Mouse (Mus musculus) kidney, postnatal 0 days (tissue): ENCODE measurements around the gene Dmrta2. TPM values are rescaled to one million over a fixed set of nuclear protein-coding genes. Genes with fewer than 3 reads are reported as not detected.

Experiments
- ATAC-seq: fragments of 200-750 bp; cut with Nextera tagmentation; replicated peaks from 2 replicates; pipeline ENCODE4 v1.8.0; 2017; ENCODE audit warnings: low read depth, moderate number of reproducible peaks, moderate TSS enrichment, moderate library complexity; ENCODE audit not compliant: low FRiP score
- DNase-seq: peaks from one replicate; pipeline ENCODE4 v3.0.0-alpha.2; 2016; ENCODE audit warnings: low spot score
- H3K27ac ChIP-seq: fragments of 300-500 bp; sonication (generic); 2 replicates; pipeline ENCODE4 v1.5.1; 2014; ENCODE audit warnings: mild to moderate bottlenecking
- H3K27me3 ChIP-seq: fragments of 300-500 bp; sonication (generic); 2 replicates; pipeline ENCODE4 v1.6.1; 2014; ENCODE audit warnings: low read length, mixed read lengths; ENCODE audit not compliant: insufficient read depth
- H3K36me3 ChIP-seq: fragments of 300-500 bp; sonication (generic); 2 replicates; pipeline ENCODE4 v1.6.1; 2014; ENCODE audit warnings: low read length, mixed read lengths; ENCODE audit not compliant: insufficient read depth
- H3K4me1 ChIP-seq: fragments of 300-500 bp; sonication (generic); replicated peaks from 2 replicates; pipeline ENCODE4 v1.6.1; 2014; ENCODE audit warnings: antibody characterized with exemption, low read length, mixed read lengths; ENCODE audit not compliant: insufficient read depth
- H3K4me2 ChIP-seq: fragments of 300-500 bp; sonication (generic); 2 replicates; pipeline ENCODE4 v1.6.1; 2014; ENCODE audit warnings: mild to moderate bottlenecking, low read length, moderate library complexity, mixed read lengths
- H3K4me3 ChIP-seq: fragments of 300-500 bp; sonication (generic); replicated peaks from 2 replicates; pipeline ENCODE4 v1.5.1; 2014; ENCODE audit warnings: low read depth, low read length
- H3K9ac ChIP-seq: fragments of 300-500 bp; sonication (generic); 2 replicates; pipeline ENCODE4 v1.6.1; 2014; ENCODE audit warnings: low read depth, low read length
- H3K9me3 ChIP-seq: fragments of 300-500 bp; sonication (generic); replicated peaks from 2 replicates; pipeline ENCODE4 v1.6.1; 2016; ENCODE audit warnings: low read length, inconsistent platforms, mixed read lengths
- CTCF ChIP-seq: IDR thresholded peaks from 2 replicates; pipeline ENCODE4 v1.5.1; 2016; ENCODE audit warnings: antibody characterized with exemption, low read depth, mild to moderate bottlenecking, moderate library complexity
- WGBS: fragments of 180-500 bp; shearing (Covaris S2); extraction: QIAGEN DNeasy Blood & Tissue Kit; methylation state at CpG from one replicate; pipeline ENCODE4 v1.1.7; 2014; 5-methylcytosine and 5-hydroxymethylcytosine counted together
- polyA plus RNA-seq: library from polyadenylated mRNA; unstranded; fragments of >200 nt; fragmentation: Nextera tagmentation; extraction: Ambion mirVana; gene quantifications from 2 replicates; pipeline ENCODE4 v1.2.1, GENCODE M21; 2015

Gene Dmrta2
- polyA plus RNA-seq, 1 experiment from 2014 or later = 0.22 TPM

GRCm38 (mm10) chr4:110019145-110019544, 41.3 kb downstream of the Dmrta2 start:
- no peak overlapping the region for H3K4me2 ChIP-seq
- H3K27me3 ChIP-seq = no peaks in the 10 kb centered on the region
- no peaks in the 10 kb centered on the region for H3K36me3 ChIP-seq
- ATAC-seq (no peak), DNase-seq (no peak)
- no peaks in the 10 kb centered on the region for H3K4me1 ChIP-seq
- H3K9me3 ChIP-seq = no peaks in the 10 kb centered on the region
- peak; percentile 54 for TF ChIP-seq CTCF
- H3K27ac ChIP-seq = no peak overlapping the region
- H3K4me3 ChIP-seq = no peak overlapping the region
- WGBS = 55% methylated on average over 9 of the region's 9 CpGs
- H3K9ac ChIP-seq = no peak overlapping the region

- ATAC-seq = no peak
- no peaks in the 10 kb centered on the region for H3K4me1 ChIP-seq
Measured at GRCm38 (mm10) chr4:110020255-110020654, 42.4 kb downstream of the Dmrta2 start.

GRCm38 (mm10) chr4:110021956-110022625, 44.2 kb downstream of the Dmrta2 start:
- Histone ChIP-seq H3K9me3 (no peaks in the 10 kb centered on the region), H3K27ac (no peak overlapping the region), H3K4me2 (peak overlapping the region; percentile 30; the same call in 1 of the 2 replicates), H3K27me3 (no peaks in the 10 kb centered on the region), H3K36me3 (no peaks in the 10 kb centered on the region), H3K4me3 (no peak overlapping the region), H3K9ac (no peak overlapping the region), H3K4me1 (no peaks in the 10 kb centered on the region)
- ATAC-seq (peak; percentile 62), DNase-seq (peak; percentile 86)
- TF ChIP-seq CTCF = peak; percentile 94
- WGBS = 17% methylated on average over 25 of the region's 25 CpGs

More at GRCm38 (mm10) chr4:110020255-110020654, 42.4 kb downstream of the Dmrta2 start:
- DNase-seq = peak; percentile 77
- H3K4me3 ChIP-seq = no peak overlapping the region
- no peaks in the 10 kb centered on the region for H3K27me3 ChIP-seq
- H3K4me2 ChIP-seq = peak overlapping the region; percentile 36
- no peak overlapping the region for H3K27ac ChIP-seq
- 12% methylated on average over 12 of the region's 12 CpGs for WGBS
- peak; percentile 78 for TF ChIP-seq CTCF
- H3K9me3 ChIP-seq = no peaks in the 10 kb centered on the region
- H3K9ac ChIP-seq = no peak overlapping the region
- no peaks in the 10 kb centered on the region for H3K36me3 ChIP-seq

GRCm38 (mm10) chr4:110028461-110029188, 50.8 kb downstream of the Dmrta2 start:
- Histone ChIP-seq H3K27me3 (no peaks in the 10 kb centered on the region), H3K9ac (no peak overlapping the region), H3K9me3 (no peaks in the 10 kb centered on the region), H3K4me3 (no peak overlapping the region), H3K27ac (no peak overlapping the region), H3K4me1 (no peaks in the 10 kb centered on the region), H3K36me3 (no peaks in the 10 kb centered on the region), H3K4me2 (no peak overlapping the region)
- WGBS = 59% methylated on average over 6 of the region's 6 CpGs
- peak; percentile 94 for TF ChIP-seq CTCF
- DNase-seq (peak; percentile 78), ATAC-seq (peak; percentile 72)

GRCm38 (mm10) chr4:110029446-110029845, 51.6 kb downstream of the Dmrta2 start:
- H3K4me2 ChIP-seq = no peak overlapping the region
- H3K4me1 ChIP-seq = no peaks in the 10 kb centered on the region
- H3K4me3 ChIP-seq = no peak overlapping the region
- H3K27ac ChIP-seq = no peak overlapping the region
- no peak for TF ChIP-seq CTCF
- DNase-seq = no peak
- H3K9me3 ChIP-seq = no peaks in the 10 kb centered on the region
- H3K27me3 ChIP-seq = no peaks in the 10 kb centered on the region
- ATAC-seq = no peak
- WGBS = 88% methylated on average over 1 of the region's 1 CpGs
- H3K36me3 ChIP-seq = no peaks in the 10 kb centered on the region
- no peak overlapping the region for H3K9ac ChIP-seq
